Mouse (Mus musculus) ES-E14 (cell line): ENCODE measurements around the gene Ppfia2. TPM values are rescaled to one million over a fixed set of nuclear protein-coding genes. Genes with fewer than 3 reads are reported as not detected.

Experiments used
- DNase-seq: peaks from one replicate; pipeline ENCODE4 v3.0.0-alpha.2; 2013; ENCODE audit warnings: low read depth, low spot score
- H3K27ac ChIP-seq: 2 replicates; pipeline ENCODE4 v1.5.1; 2012; ENCODE audit warnings: low read depth, mild to moderate bottlenecking, low read length, moderate library complexity, mixed read lengths; ENCODE audit not compliant: poor library complexity, insufficient read depth, severe bottlenecking
- H3K36me3 ChIP-seq: 2 replicates; pipeline ENCODE4 v1.6.1; 2012; ENCODE audit warnings: mild to moderate bottlenecking, low read length, moderate library complexity, mixed read lengths; ENCODE audit not compliant: control insufficient read depth, poor library complexity, insufficient read depth, severe bottlenecking
- H3K4me1 ChIP-seq, 2 experiments: fragments of 150-350 bp in 1 of 2; sonication (generic) in 1 of 2; 2 replicates each; pipeline ENCODE4 v1.6.1; 2012; ENCODE audit warnings: low read length in 2 of 2, mild to moderate bottlenecking in 1 of 2, mixed read lengths in 1 of 2; ENCODE audit not compliant: control insufficient read depth in 2 of 2, insufficient read depth in 2 of 2, poor library complexity in 1 of 2
- H3K4me3 ChIP-seq, 2 experiments: fragments of 150-350 bp in 1 of 2; sonication (generic) in 1 of 2; 2 replicates each; pipeline ENCODE4 v1.5.1; 2012; ENCODE audit warnings: low read length in 2 of 2, low read depth in 1 of 2, mild to moderate bottlenecking in 1 of 2, mixed read lengths in 1 of 2; ENCODE audit not compliant: insufficient read depth in 1 of 2, poor library complexity in 1 of 2, severe bottlenecking in 1 of 2
- H3K9ac ChIP-seq: 2 replicates; pipeline ENCODE4 v1.6.1; 2012; ENCODE audit warnings: low read depth, mild to moderate bottlenecking, low read length, mixed read lengths; ENCODE audit not compliant: poor library complexity, insufficient read depth, severe bottlenecking
- H3K9me3 ChIP-seq: fragments of 150-350 bp; sonication (generic); 2 replicates; pipeline ENCODE4 v1.6.1; 2012; ENCODE audit warnings: low read depth, mild to moderate bottlenecking, low read length; ENCODE audit not compliant: control insufficient read depth, insufficient read depth
- CHD2 ChIP-seq: IDR thresholded peaks from 2 replicates; pipeline ENCODE4 v1.6.1; 2014; ENCODE audit warnings: mild to moderate bottlenecking, low read depth, low read length, inconsistent platforms
- HCFC1 ChIP-seq: IDR thresholded peaks from 2 replicates; pipeline ENCODE4 v1.6.1; 2012; ENCODE audit warnings: low read length, inconsistent platforms, borderline replicate concordance; ENCODE audit not compliant: insufficient read depth
- MAFK ChIP-seq: IDR thresholded peaks from 2 replicates; pipeline ENCODE4 v1.6.1; 2014; ENCODE audit warnings: mild to moderate bottlenecking, low read depth, low read length, inconsistent platforms; ENCODE audit not compliant: insufficient read depth
- ZC3H11A ChIP-seq: IDR thresholded peaks from 2 replicates; pipeline ENCODE4 v1.6.1; 2012; ENCODE audit warnings: low read depth, mild to moderate bottlenecking, inconsistent platforms, low read length, borderline replicate concordance
- ZNF384 ChIP-seq: IDR thresholded peaks from 2 replicates; pipeline ENCODE4 v1.6.1; 2012; ENCODE audit warnings: low read depth, low read length, inconsistent platforms
- in situ Hi-C, 2 experiments: fragments of 600-800 bp; cut with MboI; formaldehyde crosslinking; loops; one replicate each; pipeline ENCODE4 v1.15.1; 2025; ENCODE audit warnings: low sequenced_read_pairs in 2 of 2, inconsistent platforms in 1 of 2; ENCODE audit not compliant: unreplicated experiment in 2 of 2
- total RNA-seq: library from RNA; depleted of rRNA; stranded (reverse); fragments of 300-350 nt; gene quantifications from 2 replicates; pipeline ENCODE4 v1.2.3, GENCODE M21; 2012

Ppfia2 gene
- total RNA-seq, 1 experiment: 0.09 TPM

DNA sequence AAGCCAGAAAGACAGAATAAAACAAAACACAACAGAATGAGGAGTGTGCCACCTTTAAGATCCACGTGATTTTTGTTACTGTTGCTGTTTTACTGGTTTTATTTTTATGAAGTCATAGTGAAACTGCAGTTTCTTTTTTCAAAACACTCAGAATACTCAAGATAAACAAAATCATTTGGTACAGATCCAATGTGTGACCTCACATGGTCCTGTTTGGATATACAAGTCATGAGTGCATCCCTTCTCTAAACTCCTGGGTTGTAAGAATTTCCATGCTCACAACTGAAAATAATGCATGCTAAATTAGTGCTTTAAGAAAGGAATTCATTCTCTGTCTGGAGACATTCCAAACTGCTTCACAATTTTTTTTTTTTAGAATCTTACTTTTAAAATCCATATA lies 469.3 kb downstream of the Ppfia2 start:
- no peak overlapping the region for H3K4me3 ChIP-seq
- DNase-seq: no peak
- H3K9me3 ChIP-seq: no peaks in the 10 kb centered on the region
- H3K4me1 ChIP-seq: no peaks in the 10 kb centered on the region
- H3K36me3 ChIP-seq: no peaks in the 10 kb centered on the region
- no peak overlapping the region for H3K9ac ChIP-seq
- in situ Hi-C loops: loop anchor here (25.0 kb wide), 1 partner anchor 448 kb away; no protein-coding TSS in a partner anchor
- H3K27ac ChIP-seq: no peak overlapping the region
- TF ChIP-seq MAFK (no peak), CHD2 (no peak), ZNF384 (no peak), HCFC1 (no peak), ZC3H11A (no peak)

- Histone ChIP-seq H3K4me1 (no peaks in the 10 kb centered on the region), H3K9me3 (no peaks in the 10 kb centered on the region), H3K27ac (no peak overlapping the region), H3K36me3 (no peaks in the 10 kb centered on the region), H3K4me3 (no peak overlapping the region), H3K9ac (no peak overlapping the region)
- in situ Hi-C loops: loop anchor here (25.0 kb wide), 1 partner anchor 446 kb away; no protein-coding TSS in a partner anchor
- DNase-seq: no peak
- TF ChIP-seq MAFK (no peak), ZC3H11A (no peak), HCFC1 (no peak), ZNF384 (no peak), CHD2 (no peak)
Measured at GRCm38 (mm10) chr10:106941380-106941779, 471.2 kb downstream of the Ppfia2 start.

DNA sequence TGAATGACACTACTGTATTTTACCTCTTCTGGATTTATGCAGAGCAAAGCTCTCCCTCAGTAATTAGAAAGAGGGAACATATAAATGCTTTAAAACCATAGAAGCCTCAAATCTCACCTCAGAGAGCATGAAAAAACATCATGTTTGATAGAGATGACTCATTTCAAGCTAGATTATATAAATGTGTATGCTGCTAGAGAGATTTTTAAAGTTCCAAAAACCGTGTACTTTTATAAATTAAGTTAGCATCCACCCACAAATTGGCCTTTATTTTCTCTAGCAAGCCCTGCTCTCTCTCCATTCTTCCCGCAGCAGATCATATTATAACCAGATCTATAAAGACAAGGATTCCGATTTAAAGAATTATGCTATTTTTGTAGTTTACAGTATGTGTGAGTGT lies 488.9 kb downstream of the Ppfia2 start:
- Histone ChIP-seq H3K36me3 (no peaks in the 10 kb centered on the region), H3K4me1 (no peaks in the 10 kb centered on the region), H3K27ac (no peak overlapping the region), H3K4me3 (no peak overlapping the region), H3K9ac (no peak overlapping the region), H3K9me3 (no peaks in the 10 kb centered on the region)
- in situ Hi-C loops: no loop called here
- DNase-seq: no peak
- TF ChIP-seq ZC3H11A (no peak), MAFK (no peak), CHD2 (no peak), ZNF384 (no peak), HCFC1 (no peak)

DNA sequence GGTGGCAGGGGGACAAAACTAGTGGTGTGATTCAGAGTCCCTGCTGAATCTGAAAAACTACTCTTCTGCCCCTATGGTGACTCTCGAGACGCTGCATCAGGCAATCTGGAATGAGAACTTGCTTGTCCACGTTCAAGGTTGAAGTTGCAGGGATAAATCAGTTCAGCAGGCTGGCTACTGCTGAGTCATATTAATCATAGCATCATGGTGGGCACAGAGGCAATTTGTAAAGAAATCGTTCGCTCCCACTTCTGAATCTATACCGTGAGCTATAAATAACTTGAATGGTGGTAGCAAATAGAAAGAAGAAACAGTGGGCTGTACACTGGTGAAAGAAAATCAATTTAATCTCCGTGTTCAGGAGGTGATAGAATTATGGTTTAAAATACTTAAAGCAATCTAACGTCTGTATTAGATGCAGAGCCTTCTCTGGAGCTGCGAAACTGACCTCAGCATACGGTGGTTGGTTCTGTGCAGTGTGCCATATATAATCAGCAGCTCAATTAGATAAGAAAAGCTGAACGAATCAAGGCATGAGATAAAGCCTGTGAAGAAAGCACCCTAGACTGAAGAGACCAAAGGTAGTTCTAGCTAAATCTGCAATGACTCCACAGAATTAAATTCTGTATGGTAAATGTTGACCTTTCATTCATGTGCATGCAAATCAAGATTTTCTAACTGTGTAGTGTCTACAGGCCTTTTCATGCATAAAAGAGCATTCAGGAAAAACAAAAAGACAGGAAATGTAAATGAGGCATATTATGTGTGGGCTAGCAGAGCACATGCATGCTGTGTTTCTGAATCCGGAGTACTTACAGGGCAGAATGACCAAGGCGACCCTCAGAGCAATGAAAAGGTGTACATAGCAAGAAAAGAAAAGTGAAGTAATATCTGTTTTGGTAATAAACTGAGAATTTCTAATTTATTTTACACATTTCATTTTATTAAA lies 505.3 kb downstream of the Ppfia2 start:
- H3K4me3 ChIP-seq: no peak overlapping the region
- TF ChIP-seq HCFC1: no peak
- no peak for TF ChIP-seq ZC3H11A
- no peak for TF ChIP-seq CHD2
- no peak for TF ChIP-seq ZNF384
- TF ChIP-seq MAFK: no peak
- DNase-seq: no peak
- in situ Hi-C loops: no loop called here
- H3K36me3 ChIP-seq: no peaks in the 10 kb centered on the region
- no peak overlapping the region for H3K9ac ChIP-seq
- H3K9me3 ChIP-seq: no peaks in the 10 kb centered on the region
- H3K27ac ChIP-seq: no peak overlapping the region
- H3K4me1 ChIP-seq: no peaks in the 10 kb centered on the region
